Mouse (Mus musculus) hindbrain, embryonic 12.5 days (tissue): ENCODE measurements around the gene Hinfp. TPM values are rescaled to one million over a fixed set of nuclear protein-coding genes. Genes with fewer than 3 reads are reported as not detected.
"Not testable (repeated sequence)": the region's sequence is repeated elsewhere in the genome, so short reads cannot be mapped to it uniquely, and the experiment has no call there.

Source experiments
- ATAC-seq: fragments of 200-750 bp; cut with Nextera tagmentation; 2 replicates; pipeline ENCODE4 v1.8.0; 2017; ENCODE audit warnings: moderate TSS enrichment; ENCODE audit not compliant: low FRiP score
- H3K27ac ChIP-seq: fragments of 300-500 bp; sonication (generic); 2 replicates; pipeline ENCODE4 v1.5.1; 2016; ENCODE audit warnings: mild to moderate bottlenecking
- H3K27me3 ChIP-seq: fragments of 300-500 bp; sonication (generic); 2 replicates; pipeline ENCODE4 v1.6.1; 2016; ENCODE audit warnings: mild to moderate bottlenecking
- H3K36me3 ChIP-seq: fragments of 300-500 bp; sonication (generic); 2 replicates; pipeline ENCODE4 v1.6.1; 2016; ENCODE audit warnings: mild to moderate bottlenecking
- H3K4me1 ChIP-seq: fragments of 300-500 bp; sonication (generic); 2 replicates; pipeline ENCODE4 v1.6.1; 2016
- H3K4me2 ChIP-seq: fragments of 300-500 bp; sonication (generic); replicated peaks from 2 replicates; pipeline ENCODE4 v1.6.1; 2016; ENCODE audit warnings: mild to moderate bottlenecking
- H3K4me3 ChIP-seq: fragments of 300-500 bp; sonication (generic); 2 replicates; pipeline ENCODE4 v1.5.1; 2016; ENCODE audit warnings: mild to moderate bottlenecking
- H3K9ac ChIP-seq: fragments of 300-500 bp; sonication (generic); 2 replicates; pipeline ENCODE4 v1.6.1; 2016; ENCODE audit warnings: mild to moderate bottlenecking, moderate library complexity
- H3K9me3 ChIP-seq: fragments of 300-500 bp; sonication (generic); replicated peaks from 2 replicates; pipeline ENCODE4 v1.6.1; 2016; ENCODE audit warnings: mild to moderate bottlenecking
- WGBS: fragments of 180-500 bp; shearing (Covaris S2); methylation state at CpG from one replicate; pipeline ENCODE4 v1.1.7; 2016; 5-methylcytosine and 5-hydroxymethylcytosine counted together
- polyA plus RNA-seq: library from polyadenylated mRNA; unstranded; fragments of >200 nt; fragmentation: Nextera tagmentation; extraction: Ambion mirVana; gene quantifications from 2 replicates; pipeline ENCODE4 v1.2.1, GENCODE M21; 2016

The Hinfp gene
- polyA plus RNA-seq, 1 experiment from 2014 or later, result 28.9 TPM

- Histone ChIP-seq H3K9ac (peak overlapping the region; percentile 74), H3K9me3 (no peaks in the 10 kb centered on the region), H3K4me1 (peaks cover 15% of the 10 kb centered on the region), H3K4me2 (peak overlapping the region; percentile 77), H3K27ac (peak overlapping the region; percentile 81), H3K4me3 (peak overlapping the region; percentile 53), H3K36me3 (peaks cover 18% of the 10 kb centered on the region), H3K27me3 (no peaks in the 10 kb centered on the region)
- 1% methylated on average over 22 of the region's 22 CpGs for WGBS
- ATAC-seq, result peak; percentile 46; the same call in 1 of the 2 replicates
These were observed 21.7 kb upstream of the Hinfp start for GRCm38 (mm10) chr9:44327064-44327711.

GRCm38 (mm10) chr9:44326371-44327063 is 21.0 kb upstream of the Hinfp start:
- peaks cover 15% of the 10 kb centered on the region for H3K4me1 ChIP-seq
- H3K27ac ChIP-seq, result peak overlapping the region; percentile 81
- H3K4me2 ChIP-seq, result peak overlapping the region; percentile 77
- WGBS, result under 1% methylated on average over 38 of the region's 38 CpGs
- peak; percentile 93 for ATAC-seq
- H3K9me3 ChIP-seq, result no peaks in the 10 kb centered on the region
- no peaks in the 10 kb centered on the region for H3K27me3 ChIP-seq
- H3K4me3 ChIP-seq, result peak overlapping the region; percentile 53
- H3K9ac ChIP-seq, result peak overlapping the region; percentile 74
- H3K36me3 ChIP-seq, result peaks cover 12% of the 10 kb centered on the region

- H3K27ac ChIP-seq, result peak within 1 kb of the TSS; percentile 81
- H3K4me3 ChIP-seq, result peak within 1 kb of the TSS; percentile 53
- H3K36me3 ChIP-seq, result peaks cover 6% of the 10 kb centered on the region; the same call in 1 of the 2 replicates
- no peaks in the 10 kb centered on the region for H3K9me3 ChIP-seq
- ATAC-seq, result peak; percentile 35; the same call in 1 of the 2 replicates
- 5% methylated on average over 12 of the region's 12 CpGs for WGBS
- no peaks in the 10 kb centered on the region for H3K27me3 ChIP-seq
- H3K4me1 ChIP-seq, result peaks cover 17% of the 10 kb centered on the region
- H3K4me2 ChIP-seq, result peak within 1 kb of the TSS; percentile 77
- peak within 1 kb of the TSS; percentile 74 for H3K9ac ChIP-seq
These were observed 20.4 kb upstream of the Hinfp start, which contains the start of gene Dpagt1 for GRCm38 (mm10) chr9:44325768-44326370. Gene Dpagt1, plus strand, starts transcription at chr9:44326019.

- H3K27me3 ChIP-seq, H3K27ac ChIP-seq, H3K9ac ChIP-seq, H3K9me3 ChIP-seq, H3K4me3 ChIP-seq, ATAC-seq, H3K36me3 ChIP-seq: not testable (repeated sequence)
- 68% methylated on average over 7 of the region's 8 CpGs for WGBS
- Histone ChIP-seq H3K4me1 (peaks cover 21% of the 10 kb centered on the region), H3K4me2 (peak overlapping the region; percentile 77)
These were observed 19.7 kb upstream of the Hinfp start for GRCm38 (mm10) chr9:44325032-44325767.

- no peak overlapping the region for H3K4me2 ChIP-seq
- H3K36me3 ChIP-seq, result no peaks in the 10 kb centered on the region
- no peak overlapping the region for H3K9ac ChIP-seq
- no peaks in the 10 kb centered on the region for H3K27me3 ChIP-seq
- WGBS, result 85% methylated on average over 6 of the region's 6 CpGs
- H3K4me3 ChIP-seq, result no peak overlapping the region
- H3K4me1 ChIP-seq, result peaks cover 26% of the 10 kb centered on the region
- H3K27ac ChIP-seq, result no peak overlapping the region
- ATAC-seq, result no peak
- no peaks in the 10 kb centered on the region for H3K9me3 ChIP-seq
These were observed 18.7 kb upstream of the Hinfp start for GRCm38 (mm10) chr9:44324147-44324546.

GRCm38 (mm10) chr9:44323656-44324055 is 18.2 kb upstream of the Hinfp start:
- peaks cover 28% of the 10 kb centered on the region for H3K4me1 ChIP-seq
- not testable (repeated sequence) for H3K27me3 ChIP-seq, H3K9ac ChIP-seq, H3K4me2 ChIP-seq, H3K27ac ChIP-seq, H3K36me3 ChIP-seq, H3K9me3 ChIP-seq, H3K4me3 ChIP-seq, ATAC-seq
- 74% methylated on average over 2 of the region's 4 CpGs for WGBS

- Histone ChIP-seq H3K27me3 (no peaks in the 10 kb centered on the region), H3K4me2 (peak overlapping the region; percentile 95), H3K9me3 (no peaks in the 10 kb centered on the region), H3K4me1 (peaks cover 34% of the 10 kb centered on the region), H3K36me3 (peaks cover 12% of the 10 kb centered on the region), H3K4me3 (peak overlapping the region; percentile 97), H3K27ac (peak overlapping the region; percentile 80), H3K9ac (0 out of 2 replicates have a peak overlapping the region, but pooled peaks have one; percentile 96)
- 20% methylated on average over 6 of the region's 6 CpGs for WGBS
- ATAC-seq, result no peak
These were observed 15.3 kb upstream of the Hinfp start for GRCm38 (mm10) chr9:44320799-44321133.

- Histone ChIP-seq H3K4me1 (peaks cover 31% of the 10 kb centered on the region), H3K4me2 (peak within 1 kb of the TSS; percentile 95), H3K9ac (peak within 1 kb of the TSS; percentile 96), H3K27me3 (no peaks in the 10 kb centered on the region), H3K36me3 (peaks cover 19% of the 10 kb centered on the region), H3K4me3 (peak within 1 kb of the TSS; percentile 97), H3K9me3 (no peaks in the 10 kb centered on the region), H3K27ac (peak within 1 kb of the TSS; percentile 80)
- under 1% methylated on average over 66 of the region's 67 CpGs for WGBS
- peak; percentile 98 for ATAC-seq
These were observed 14.7 kb upstream of the Hinfp start, which contains the start of gene C2cd2l for GRCm38 (mm10) chr9:44319887-44320798. Gene C2cd2l, minus strand, starts transcription at chr9:44320285.

- peak overlapping the region; percentile 97 for H3K4me3 ChIP-seq
- H3K36me3 ChIP-seq, result peaks cover 27% of the 10 kb centered on the region
- 2% methylated on average over 37 of the region's 37 CpGs for WGBS
- no peak for ATAC-seq
- no peaks in the 10 kb centered on the region for H3K27me3 ChIP-seq
- H3K9ac ChIP-seq, result peak overlapping the region; percentile 96
- peaks cover 31% of the 10 kb centered on the region for H3K4me1 ChIP-seq
- H3K4me2 ChIP-seq, result peak overlapping the region; percentile 95
- H3K27ac ChIP-seq, result peak overlapping the region; percentile 80
- H3K9me3 ChIP-seq, result no peaks in the 10 kb centered on the region
These were observed 13.8 kb upstream of the Hinfp start for GRCm38 (mm10) chr9:44319105-44319886.

- ATAC-seq, result no peak
- Histone ChIP-seq H3K27me3 (no peaks in the 10 kb centered on the region), H3K27ac (no peak overlapping the region), H3K9ac (peak overlapping the region; percentile 96), H3K4me3 (peak overlapping the region; percentile 97), H3K36me3 (peaks cover 32% of the 10 kb centered on the region), H3K4me1 (peaks cover 31% of the 10 kb centered on the region), H3K4me2 (peak overlapping the region; percentile 95), H3K9me3 (no peaks in the 10 kb centered on the region)
- WGBS, result 45% methylated on average over 3 of the region's 3 CpGs
These were observed 13.3 kb upstream of the Hinfp start for GRCm38 (mm10) chr9:44318826-44319095.
